Mouse (Mus musculus) liver, embryonic 11.5 days (tissue): Measurements from ENCODE around the gene AI467606. TPM values are rescaled to one million over a fixed set of nuclear protein-coding genes. Genes with fewer than 3 reads are reported as not detected.

Experiments
- ATAC-seq: fragments of 200-750 bp; cut with Nextera tagmentation; replicated peaks from 2 replicates; pipeline ENCODE4 v1.8.0; 2017; ENCODE audit warnings: moderate number of reproducible peaks, mild to moderate bottlenecking, moderate TSS enrichment, moderate library complexity; ENCODE audit not compliant: low FRiP score
- DNase-seq: peaks from one replicate; pipeline ENCODE4 v3.0.0-alpha.2; 2017; ENCODE audit warnings: low spot score
- H3K27ac ChIP-seq: fragments of 300-500 bp; sonication (generic); 2 replicates; pipeline ENCODE4 v1.5.1; 2014; ENCODE audit warnings: mild to moderate bottlenecking, low read depth, low read length, control low read depth
- H3K27me3 ChIP-seq: fragments of 300-500 bp; sonication (generic); replicated peaks from 2 replicates; pipeline ENCODE4 v1.6.1; 2014; ENCODE audit warnings: low read length, mixed read lengths; ENCODE audit not compliant: control insufficient read depth, insufficient read depth
- H3K36me3 ChIP-seq: fragments of 300-500 bp; sonication (generic); 2 replicates; pipeline ENCODE4 v1.6.1; 2014; ENCODE audit warnings: mild to moderate bottlenecking, low read length, moderate library complexity, mixed read lengths; ENCODE audit not compliant: control insufficient read depth, insufficient read depth
- H3K4me1 ChIP-seq: fragments of 300-500 bp; sonication (generic); replicated peaks from 2 replicates; pipeline ENCODE4 v1.6.1; 2014; ENCODE audit warnings: low read length, mixed read lengths; ENCODE audit not compliant: control insufficient read depth, insufficient read depth
- H3K4me2 ChIP-seq: fragments of 300-500 bp; sonication (generic); 2 replicates; pipeline ENCODE4 v1.6.1; 2014; ENCODE audit warnings: mild to moderate bottlenecking, control low read depth, moderate library complexity
- H3K4me3 ChIP-seq: fragments of 300-500 bp; sonication (generic); 2 replicates; pipeline ENCODE4 v1.5.1; 2014; ENCODE audit warnings: low read depth, low read length, control low read depth
- H3K9ac ChIP-seq: fragments of 300-500 bp; sonication (generic); 2 replicates; pipeline ENCODE4 v1.6.1; 2014; ENCODE audit warnings: low read depth, low read length, control low read depth
- H3K9me3 ChIP-seq: fragments of 300-500 bp; sonication (generic); 2 replicates; pipeline ENCODE4 v1.6.1; 2016; ENCODE audit warnings: low read length, inconsistent platforms, mixed read lengths; ENCODE audit not compliant: control insufficient read depth
- WGBS: fragments of 180-500 bp; shearing (Covaris S2); extraction: QIAGEN DNeasy Blood & Tissue Kit; methylation state at CpG from one replicate; pipeline ENCODE4 v1.1.7; 2014; 5-methylcytosine and 5-hydroxymethylcytosine counted together
- polyA plus RNA-seq: library from polyadenylated mRNA; unstranded; fragments of >200 nt; fragmentation: Nextera tagmentation; extraction: Ambion mirVana; gene quantifications from 2 replicates; pipeline ENCODE4 v1.2.1, GENCODE M21; 2014

Gene AI467606
- polyA plus RNA-seq, 1 experiment from 2014 or later = 13.7 TPM

- peaks cover 44% of the 10 kb centered on the region for H3K4me1 ChIP-seq
- peak overlapping the region; percentile 79 for H3K4me2 ChIP-seq
- H3K27ac ChIP-seq = peak overlapping the region; percentile 90
- H3K27me3 ChIP-seq = no peaks in the 10 kb centered on the region
- DNase-seq (peak; percentile 54), ATAC-seq (no peak)
- WGBS = 15% methylated on average over 27 of the region's 27 CpGs
- peaks cover 3% of the 10 kb centered on the region; the same call in 1 of the 2 replicates for H3K36me3 ChIP-seq
- peak overlapping the region; percentile 68 for H3K9ac ChIP-seq
- H3K4me3 ChIP-seq = peak overlapping the region; percentile 33; the same call in 1 of the 2 replicates
- no peaks in the 10 kb centered on the region for H3K9me3 ChIP-seq
Measured at GRCm38 (mm10) chr7:127088901-127089845, 2.0 kb upstream of the AI467606 start.

GRCm38 (mm10) chr7:127090154-127091113, 725 bp upstream of the AI467606 start:
- H3K4me1 ChIP-seq = peaks cover 43% of the 10 kb centered on the region
- peak overlapping the region; percentile 46 for H3K4me3 ChIP-seq
- peak overlapping the region; percentile 95 for H3K27ac ChIP-seq
- ATAC-seq (peak; percentile 2), DNase-seq (no peak)
- H3K4me2 ChIP-seq = peak overlapping the region; percentile 67
- H3K9ac ChIP-seq = peak overlapping the region; percentile 70
- H3K27me3 ChIP-seq = no peaks in the 10 kb centered on the region
- H3K9me3 ChIP-seq = no peaks in the 10 kb centered on the region
- WGBS = 50% methylated on average over 20 of the region's 20 CpGs
- H3K36me3 ChIP-seq = peaks cover 3% of the 10 kb centered on the region; the same call in 1 of the 2 replicates

DNA sequence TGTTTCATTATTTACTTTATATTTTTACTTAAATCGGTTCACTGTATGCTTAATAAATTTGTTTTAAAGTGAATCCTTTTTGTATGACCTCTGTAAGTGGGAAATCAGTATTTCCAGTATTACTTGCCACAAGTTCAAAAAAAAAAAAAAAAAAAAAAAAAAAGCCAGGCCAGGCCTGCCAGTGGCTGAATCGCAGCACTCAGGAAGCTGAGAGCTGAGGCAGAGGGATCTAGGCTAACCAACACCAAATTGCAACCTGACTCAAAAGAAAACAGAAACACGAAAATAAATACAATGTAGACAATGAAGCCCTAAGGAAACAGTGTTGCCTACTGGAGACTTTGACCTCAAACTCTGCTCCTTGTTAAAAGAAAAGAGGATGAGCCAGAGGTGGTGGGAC, 2.8 kb downstream of the AI467606 start:
- Histone ChIP-seq H3K4me3 (no peak overlapping the region), H3K4me1 (peaks cover 37% of the 10 kb centered on the region), H3K27ac (no peak overlapping the region), H3K9ac (no peak overlapping the region; the same call in 1 of the 2 replicates), H3K9me3 (no peaks in the 10 kb centered on the region), H3K4me2 (no peak overlapping the region), H3K27me3 (no peaks in the 10 kb centered on the region), H3K36me3 (peaks cover 3% of the 10 kb centered on the region; the same call in 1 of the 2 replicates)
- DNase-seq (no peak), ATAC-seq (no peak)
- WGBS = 76% methylated on average over 3 of the region's 3 CpGs

- Histone ChIP-seq H3K36me3 (peaks cover 3% of the 10 kb centered on the region; the same call in 1 of the 2 replicates), H3K4me1 (peaks cover 16% of the 10 kb centered on the region), H3K4me2 (no peak overlapping the region), H3K9me3 (no peaks in the 10 kb centered on the region), H3K9ac (no peak overlapping the region), H3K27ac (no peak overlapping the region), H3K27me3 (no peaks in the 10 kb centered on the region), H3K4me3 (no peak overlapping the region)
- ATAC-seq (no peak), DNase-seq (no peak)
- WGBS = 75% methylated on average over 7 of the region's 7 CpGs
Measured at GRCm38 (mm10) chr7:127096456-127096855, 5.3 kb downstream of the AI467606 start.

DNA sequence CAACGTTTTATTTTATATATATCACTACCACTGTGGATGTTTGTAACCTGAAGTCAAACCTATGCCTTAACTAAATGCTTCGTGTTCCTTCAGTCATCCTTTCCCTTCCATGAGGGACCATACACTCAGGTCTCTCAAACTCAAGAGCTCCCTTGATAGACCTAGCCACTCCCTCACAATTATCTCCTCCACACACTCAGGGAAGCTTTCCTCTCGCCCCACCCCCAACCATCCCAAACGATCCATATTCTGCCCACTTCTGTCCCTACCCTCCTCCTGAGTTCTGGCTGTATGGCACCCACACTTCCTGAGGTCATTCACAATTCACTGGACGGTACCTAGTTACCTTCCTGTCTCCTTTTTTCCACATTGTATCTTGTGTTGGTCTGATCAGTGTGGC, 7.4 kb downstream of the AI467606 start:
- ATAC-seq (no peak), DNase-seq (no peak)
- Histone ChIP-seq H3K27me3 (no peaks in the 10 kb centered on the region), H3K4me3 (no peak overlapping the region), H3K36me3 (no peaks in the 10 kb centered on the region), H3K4me2 (no peak overlapping the region), H3K9me3 (no peaks in the 10 kb centered on the region), H3K9ac (no peak overlapping the region), H3K4me1 (no peaks in the 10 kb centered on the region; the same call in 1 of the 2 replicates), H3K27ac (no peak overlapping the region)
- whole genome bisulfite sequencing = 75% methylated on average over 5 of the region's 5 CpGs

- 90% methylated on average over 4 of the region's 4 CpGs for WGBS
- ATAC-seq = no peak
Measured at GRCm38 (mm10) chr7:127098950-127099349, 7.8 kb downstream of the AI467606 start.

DNA sequence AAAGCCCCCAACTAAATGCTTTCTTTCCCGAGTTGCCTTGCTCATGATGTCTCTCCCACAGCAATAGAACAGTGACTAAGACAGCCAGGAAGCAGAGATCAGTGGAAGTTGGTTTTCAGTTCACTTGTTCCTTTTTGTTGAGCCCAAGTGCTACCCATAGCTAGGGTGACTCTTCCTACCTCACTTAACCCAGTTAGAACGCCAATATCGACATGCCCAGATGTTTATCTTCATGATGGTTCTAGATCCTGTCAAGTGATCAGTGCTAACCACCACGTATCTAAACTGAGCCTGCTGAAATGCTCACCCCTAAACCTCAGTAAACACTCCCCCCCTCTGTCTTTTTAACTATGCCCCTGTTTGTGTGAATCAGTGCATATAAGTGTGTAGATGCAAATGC, 8.4 kb downstream of the AI467606 start:
- Histone ChIP-seq H3K36me3 (no peaks in the 10 kb centered on the region), H3K4me3 (no peak overlapping the region), H3K27ac (no peak overlapping the region), H3K9me3 (no peaks in the 10 kb centered on the region), H3K4me2 (no peak overlapping the region), H3K4me1 (peaks cover 5% of the 10 kb centered on the region; the same call in 1 of the 2 replicates), H3K27me3 (no peaks in the 10 kb centered on the region), H3K9ac (no peak overlapping the region)
- WGBS = 70% methylated on average over 4 of the region's 4 CpGs
- DNase-seq (no peak), ATAC-seq (no peak)

More at GRCm38 (mm10) chr7:127098950-127099349, 7.8 kb downstream of the AI467606 start:
- Histone ChIP-seq H3K4me3 (no peak overlapping the region), H3K9ac (no peak overlapping the region), H3K4me1 (no peaks in the 10 kb centered on the region; the same call in 1 of the 2 replicates), H3K27ac (no peak overlapping the region), H3K4me2 (no peak overlapping the region), H3K36me3 (no peaks in the 10 kb centered on the region), H3K27me3 (no peaks in the 10 kb centered on the region), H3K9me3 (no peaks in the 10 kb centered on the region)
- DNase-seq = no peak

GRCm38 (mm10) chr7:127101451-127102016, 10.4 kb downstream of the AI467606 start:
- H3K4me1 ChIP-seq = peaks cover 8% of the 10 kb centered on the region; the same call in 1 of the 2 replicates
- H3K27me3 ChIP-seq = no peaks in the 10 kb centered on the region
- H3K4me3 ChIP-seq = no peak overlapping the region
- no peak overlapping the region for H3K27ac ChIP-seq
- no peaks in the 10 kb centered on the region for H3K36me3 ChIP-seq
- ATAC-seq = no peak
- 17% methylated on average over 2 of the region's 2 CpGs for WGBS
- DNase-seq = no peak
- H3K9ac ChIP-seq = no peak overlapping the region
- H3K4me2 ChIP-seq = no peak overlapping the region
- H3K9me3 ChIP-seq = no peaks in the 10 kb centered on the region
